Mouse (Mus musculus): ENCODE data around the gene Cd84.
"Not testable (repeated sequence)": the region's sequence is repeated elsewhere in the genome, so short reads cannot be mapped to it uniquely, and the experiment has no call there.

The Cd84 gene

DNA sequence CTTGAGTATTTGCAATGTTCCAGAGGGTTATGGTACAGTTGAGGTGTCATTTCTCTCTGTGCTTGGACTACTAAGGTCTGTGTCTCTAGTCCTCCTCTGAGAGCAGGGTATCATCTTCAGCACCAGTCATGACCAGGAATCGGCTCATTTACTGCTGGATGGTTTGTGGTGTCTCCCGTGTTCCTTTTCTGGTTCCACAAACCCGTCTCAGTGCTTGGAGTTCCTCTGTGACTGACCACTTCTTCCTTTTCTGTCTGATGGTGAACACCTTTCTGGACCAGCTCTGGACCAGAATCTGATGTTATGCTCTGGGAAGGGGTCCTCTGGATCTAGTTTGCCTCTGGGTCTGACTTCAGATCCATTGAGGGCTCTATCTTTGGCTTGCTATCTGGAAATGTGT lies at the start of gene Cd84:
Gene Cd84 (plus strand): TSS at position 210 of the 400 bp plus-strand sequence.
- no peak for DNase-seq

DNA sequence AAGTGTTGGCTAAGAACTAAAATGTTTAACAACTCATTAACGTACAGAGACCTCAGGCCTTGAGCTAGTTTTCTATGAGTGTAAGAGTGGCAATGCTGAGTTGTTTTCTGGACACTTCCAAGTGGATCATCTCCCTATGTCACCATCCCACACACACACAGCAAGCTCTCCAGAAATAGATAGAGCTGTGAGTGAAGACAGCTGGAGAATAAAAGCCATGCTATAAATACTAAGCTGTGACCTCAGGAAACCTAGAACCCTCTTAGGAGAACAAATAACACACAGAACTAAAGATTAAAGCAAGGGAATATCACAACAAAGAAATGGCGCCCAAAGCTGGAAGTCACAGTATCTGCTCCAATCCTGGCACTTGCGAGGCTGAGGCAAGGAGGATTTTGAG lies 48.0 kb upstream of the Cd84 start:
- peak; percentile 59 for DNase-seq

DNA sequence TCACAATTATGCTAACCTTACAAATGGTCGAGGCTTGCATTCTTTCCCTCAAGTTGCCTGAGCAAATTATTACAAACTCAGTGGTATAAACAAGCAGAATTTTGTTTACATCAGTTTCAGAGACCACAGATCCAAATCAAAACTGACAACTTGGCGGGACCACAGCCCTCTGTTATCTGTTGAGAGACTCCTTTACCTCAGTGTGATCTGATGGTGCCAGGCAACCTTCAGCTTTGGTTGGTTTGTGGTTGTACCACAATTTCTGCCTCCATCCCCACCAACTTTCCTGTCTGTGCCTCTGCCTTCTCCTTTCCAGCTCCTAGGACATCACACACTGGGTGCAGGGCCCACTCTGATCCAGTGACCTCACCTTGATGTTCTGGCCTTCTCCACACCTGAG lies 43.3 kb upstream of the Cd84 start:
- no peak for DNase-seq

DNA sequence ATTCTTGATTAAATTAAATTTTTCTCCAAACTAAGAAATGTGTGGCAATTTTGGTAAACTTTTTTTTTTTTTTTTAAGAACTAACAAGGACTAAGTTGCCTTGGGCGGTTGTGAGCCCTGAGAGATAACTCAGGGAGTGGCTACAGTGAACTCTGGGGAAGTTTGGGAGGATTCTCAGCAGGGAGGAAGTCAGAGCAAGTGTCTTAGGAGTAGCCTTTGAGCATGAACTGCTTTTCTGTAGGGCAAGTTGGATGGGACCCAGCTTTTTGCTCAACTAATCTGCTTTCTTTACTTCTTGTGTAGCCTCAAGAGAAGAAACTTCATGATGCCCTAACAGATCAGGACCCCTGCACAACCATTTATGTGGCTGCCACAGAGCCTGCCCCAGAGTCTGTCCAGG lies 41.7 kb upstream of the Cd84 start:
- DNase-seq = no peak

DNA sequence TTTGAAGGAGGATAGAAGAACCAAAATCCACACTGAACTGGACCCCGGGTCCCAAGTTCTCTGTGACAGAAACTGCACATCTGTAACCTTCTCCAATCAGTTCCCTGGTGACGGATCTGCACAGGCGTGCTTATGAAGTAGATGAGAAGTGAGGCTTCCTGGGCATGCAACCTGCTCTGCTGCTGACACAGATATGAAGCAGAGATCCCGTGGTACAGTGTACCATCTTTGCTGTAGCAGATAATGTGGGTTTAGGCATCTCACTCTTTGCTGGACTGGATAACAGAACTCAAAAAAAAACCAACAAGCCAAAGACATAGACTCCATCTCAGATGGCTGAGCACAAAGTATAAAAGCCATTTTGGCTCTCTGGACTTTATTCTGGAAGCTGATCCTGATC lies 39.8 kb upstream of the Cd84 start:
- DNase-seq = no peak

DNA sequence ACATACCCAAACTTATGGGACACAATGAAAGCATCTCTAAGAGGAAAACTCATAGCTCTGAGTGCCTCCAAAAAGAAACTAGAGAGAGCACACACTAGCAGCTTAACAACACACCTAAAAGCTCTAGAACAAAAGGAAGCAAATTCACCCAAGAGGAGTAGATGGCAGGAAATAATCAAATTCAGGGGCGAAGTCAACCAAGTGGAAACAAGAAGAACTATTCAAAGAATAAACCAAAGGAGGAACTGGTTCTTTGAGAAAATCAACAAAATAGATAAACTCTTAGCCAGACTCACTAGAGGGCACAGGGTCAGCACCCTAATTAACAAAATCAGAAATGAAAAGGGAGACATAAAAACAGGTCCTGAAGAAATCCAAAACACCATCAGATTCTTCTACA lies 28.4 kb upstream of the Cd84 start:
- not testable (repeated sequence) for DNase-seq

DNA sequence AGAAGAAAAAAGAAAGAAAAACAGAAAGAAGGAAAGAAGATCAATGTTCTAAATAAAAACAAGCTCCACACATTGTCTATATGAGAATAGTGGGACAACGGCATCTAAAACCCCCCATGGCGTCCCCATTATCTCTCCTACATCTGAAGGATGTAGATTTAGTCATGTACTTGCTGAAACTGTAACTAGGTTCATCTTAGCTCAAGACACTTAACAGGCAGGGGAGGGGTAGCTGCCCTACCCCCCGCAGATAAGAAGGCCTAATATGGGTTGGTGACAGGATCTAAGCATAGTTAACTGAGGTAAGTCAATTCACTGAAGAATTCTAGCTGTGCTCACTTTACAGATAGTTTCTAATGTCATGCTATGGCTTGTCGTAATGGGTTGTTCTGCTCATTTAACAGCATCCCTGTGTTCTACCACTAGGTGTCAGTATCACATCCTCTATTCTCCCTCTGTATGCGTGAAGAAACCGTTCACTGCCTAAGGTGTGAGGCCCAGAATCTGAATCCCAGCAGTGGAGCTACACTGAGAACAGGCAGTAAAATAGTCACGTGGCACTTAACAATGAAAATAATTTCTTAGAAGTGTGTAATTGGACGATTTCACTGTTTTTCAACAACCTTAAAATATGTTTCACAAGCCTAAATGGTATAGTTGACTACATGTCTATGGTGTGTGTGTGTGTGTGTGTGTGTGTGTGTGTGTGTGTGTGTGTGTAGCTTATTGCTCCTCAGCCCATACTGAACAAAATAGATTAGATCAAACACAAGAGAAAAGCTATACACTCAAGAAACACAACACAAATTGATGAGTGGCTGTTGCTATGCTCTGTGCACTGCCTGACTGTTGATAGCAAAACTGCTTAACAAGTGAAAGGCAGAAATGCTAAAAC lies 23.7 kb upstream of the Cd84 start:
- DNase-seq = peak; percentile 49

DNA sequence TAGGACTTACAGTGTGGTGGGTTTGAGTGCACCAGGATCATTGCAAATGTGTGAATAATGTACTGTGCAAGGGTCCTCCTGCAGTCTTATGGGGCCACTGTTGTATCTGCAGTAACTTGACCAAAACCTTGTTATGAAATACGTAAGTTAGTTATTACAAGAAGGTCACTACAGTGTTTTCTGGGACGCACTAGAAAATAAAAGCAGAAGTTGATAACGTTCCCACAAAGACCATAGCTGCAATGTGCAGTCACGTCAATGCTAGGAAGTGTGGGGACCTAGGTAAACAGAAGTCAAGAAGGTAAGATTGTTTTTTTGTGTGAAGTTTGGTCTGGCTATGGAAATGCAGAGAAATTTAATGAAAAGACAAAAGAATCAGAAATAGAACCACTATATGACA lies 22.5 kb upstream of the Cd84 start:
- no peak for DNase-seq

DNA sequence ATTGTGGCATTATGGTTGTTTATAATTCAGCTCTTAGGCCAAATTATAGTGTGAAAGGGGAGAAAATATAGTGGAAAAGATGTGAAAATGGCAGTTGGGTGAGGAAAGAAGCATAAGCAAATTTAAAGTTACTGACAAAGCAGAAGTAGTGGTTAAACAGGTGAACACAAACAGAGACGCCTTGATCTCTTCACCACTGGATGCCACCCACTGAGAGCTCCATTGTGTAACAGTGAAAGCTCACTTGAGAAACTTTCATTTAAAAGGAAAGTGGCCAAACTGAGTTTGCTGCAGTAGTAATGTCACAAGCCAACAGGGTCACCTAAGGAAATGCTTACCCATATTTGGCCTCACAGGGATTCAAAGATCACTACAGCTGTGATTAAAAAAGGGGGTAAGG lies 18.2 kb upstream of the Cd84 start:
- no peak for DNase-seq

DNA sequence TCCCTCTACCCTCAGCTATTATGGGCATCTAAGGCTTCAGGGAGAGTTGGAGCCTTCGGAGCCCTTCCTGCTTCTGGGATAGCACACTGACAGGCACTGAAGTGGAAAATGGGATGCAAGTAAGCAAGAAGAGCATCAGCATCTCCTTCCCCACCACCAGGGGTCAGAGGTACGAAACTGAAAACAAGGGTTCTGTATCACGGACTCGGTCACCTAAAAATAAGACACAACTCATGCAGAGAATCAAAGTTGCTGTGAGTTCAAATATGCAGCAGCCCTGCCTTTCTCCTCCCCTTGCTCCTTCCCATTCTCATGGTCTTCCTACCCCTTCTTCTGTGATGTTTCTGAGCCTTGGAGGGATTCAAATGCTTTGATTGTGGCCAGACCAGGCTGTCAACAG lies 14.0 kb upstream of the Cd84 start:
- DNase-seq = no peak

DNA sequence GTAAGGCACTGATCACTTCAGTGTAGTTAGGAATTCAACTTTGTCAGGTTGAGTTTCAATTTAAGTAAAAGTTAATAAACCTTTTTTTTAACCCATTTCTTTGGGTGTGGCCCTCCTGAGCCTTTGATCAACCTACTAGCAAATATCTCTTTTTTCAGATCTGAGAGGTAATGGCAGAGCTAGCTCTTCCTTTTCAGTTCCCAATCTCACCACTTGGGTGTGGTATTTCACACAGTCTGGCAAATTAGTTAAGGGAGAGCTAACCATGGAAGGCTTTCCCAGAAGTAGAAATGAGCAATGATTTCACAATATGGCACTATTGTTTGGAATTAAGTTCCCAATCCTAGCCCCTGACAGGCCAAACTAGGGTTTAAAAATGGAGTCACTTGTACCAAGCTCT lies 13.3 kb upstream of the Cd84 start:
- DNase-seq = no peak

DNA sequence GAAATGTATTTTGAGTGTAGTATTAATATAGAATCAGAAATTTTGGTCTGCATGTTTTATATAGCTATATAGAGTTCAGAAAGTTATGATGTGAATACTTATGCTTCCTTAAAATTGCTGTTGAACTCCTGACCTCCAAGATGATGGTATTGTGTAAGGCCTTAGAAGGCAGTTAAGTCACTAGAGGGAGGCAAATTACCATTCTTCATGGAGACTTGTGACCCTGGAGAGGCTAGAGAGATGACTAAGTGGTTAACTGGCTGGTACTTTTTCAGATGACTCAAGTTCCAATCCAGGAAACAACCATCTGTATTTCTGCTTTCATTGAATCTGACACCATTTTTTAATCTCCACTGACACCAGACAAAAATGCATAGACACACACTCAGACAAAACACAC lies 11.8 kb upstream of the Cd84 start:
- no peak for DNase-seq

DNA sequence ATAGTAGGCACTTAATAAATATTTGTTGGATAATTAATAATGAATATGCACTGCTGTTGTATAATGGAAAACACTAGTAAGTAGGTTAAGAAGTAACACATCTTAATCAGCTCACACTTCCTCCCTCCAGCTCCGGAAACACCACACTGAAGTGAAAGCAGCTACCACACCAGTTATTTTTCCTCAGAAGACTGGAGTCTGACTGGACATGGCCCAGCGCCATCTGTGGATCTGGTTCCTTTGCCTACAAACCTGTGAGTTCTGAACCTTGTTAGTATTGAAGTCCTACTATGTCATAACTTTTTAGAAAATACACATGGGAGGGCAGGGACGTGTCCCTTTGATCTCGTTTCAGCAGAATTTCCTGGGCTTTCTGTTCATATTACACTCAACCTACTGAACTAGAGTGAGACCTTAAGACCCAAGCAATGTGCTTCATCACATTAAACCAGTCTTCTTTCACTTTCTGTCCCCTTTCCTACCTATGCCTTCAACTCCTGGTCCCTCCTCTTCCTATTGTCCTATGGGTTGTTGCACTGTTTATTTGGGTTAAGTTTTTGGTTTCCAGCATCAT lies 1.0 kb downstream of the Cd84 start:
- DNase-seq = no peak

DNA sequence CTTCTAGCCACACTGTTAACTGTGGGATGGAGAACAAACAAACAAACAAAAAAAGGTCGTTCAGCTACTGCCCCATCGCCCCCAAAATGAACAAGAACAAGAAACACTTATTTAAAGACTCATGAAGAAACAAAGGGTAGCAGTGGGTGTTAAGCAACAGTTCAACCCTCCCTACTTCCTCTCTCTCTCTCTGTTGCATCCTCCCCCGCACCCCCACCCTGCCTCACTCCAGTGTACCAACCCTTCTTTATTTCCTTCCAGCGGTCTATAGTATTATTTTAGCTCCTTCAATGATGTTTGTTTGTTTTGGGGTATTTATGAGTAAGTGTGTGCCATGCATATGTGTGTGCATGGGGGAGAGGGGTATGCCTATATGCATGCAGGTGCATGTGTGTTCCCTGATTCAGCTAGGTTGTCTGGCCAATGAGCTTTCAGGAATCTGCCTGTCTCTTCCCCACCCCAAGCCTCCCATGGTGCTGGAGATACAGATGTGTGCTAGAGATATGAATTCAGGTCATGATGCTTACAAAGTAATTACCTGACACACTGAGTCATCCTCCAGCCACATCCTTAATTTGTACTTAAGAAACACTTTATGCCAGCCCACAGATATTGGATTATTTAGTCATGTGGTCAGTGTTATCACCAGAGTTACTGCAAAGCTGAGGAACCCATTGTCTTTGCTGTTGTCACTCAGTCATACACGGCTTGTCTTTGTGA lies 5.7 kb downstream of the Cd84 start:
- DNase-seq = no peak

DNA sequence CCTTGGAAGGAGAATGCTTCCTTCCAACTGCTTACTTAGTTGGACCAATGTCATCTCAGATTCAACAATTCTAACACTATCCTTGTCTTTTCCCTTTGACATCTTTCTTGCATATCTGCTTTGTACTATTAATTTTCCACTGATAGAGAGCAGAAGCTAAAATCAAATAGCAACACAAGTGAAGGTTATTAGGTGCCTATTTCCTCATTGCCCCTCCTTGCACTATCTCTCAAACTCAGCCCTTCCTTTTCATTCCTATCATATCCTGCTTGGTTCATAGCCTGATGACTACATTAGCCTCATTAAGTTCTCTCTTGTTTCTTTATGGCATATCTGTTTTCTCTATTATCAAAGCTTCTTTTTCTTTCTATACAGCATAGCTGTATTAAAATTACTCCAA lies 8.7 kb downstream of the Cd84 start:
- no peak for DNase-seq

DNA sequence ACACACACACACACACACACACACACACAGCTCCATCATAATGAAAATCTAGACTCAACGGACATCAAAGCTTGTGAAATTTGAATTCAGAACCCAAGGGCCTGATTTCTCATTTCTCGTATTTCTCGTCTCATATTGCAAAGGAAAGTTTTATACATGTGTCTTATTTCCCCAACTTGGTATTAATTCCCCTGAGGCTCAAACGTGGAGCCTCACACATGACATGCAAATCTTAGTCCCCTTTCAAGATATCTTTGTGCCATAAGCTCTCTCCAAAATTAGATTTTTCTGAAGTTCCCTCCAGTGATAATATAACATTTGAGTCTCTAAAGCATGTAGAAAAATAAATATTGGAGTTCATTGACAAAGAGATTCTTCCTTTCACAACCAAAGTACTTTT lies 9.3 kb downstream of the Cd84 start:
- no peak for DNase-seq

DNA sequence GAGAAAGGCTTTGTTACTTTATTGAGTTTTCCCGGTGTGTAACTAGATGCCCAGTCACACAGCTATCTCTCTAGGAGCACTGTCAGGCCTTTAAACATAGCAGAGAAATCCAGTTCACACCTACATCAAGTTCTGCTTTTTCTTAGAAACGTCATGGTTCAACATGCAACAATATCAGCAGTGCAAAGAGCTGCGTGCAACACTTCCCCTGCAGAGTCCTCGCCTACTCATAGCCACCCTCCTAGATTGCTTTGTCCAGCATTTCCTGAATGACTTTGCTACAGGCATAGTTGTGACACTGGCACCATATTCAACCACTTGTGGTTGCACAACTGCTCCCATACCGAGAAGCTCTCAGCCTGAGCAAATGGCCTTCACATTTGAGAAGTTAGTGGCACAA lies 10.0 kb downstream of the Cd84 start:
- DNase-seq = peak; percentile 37

DNA sequence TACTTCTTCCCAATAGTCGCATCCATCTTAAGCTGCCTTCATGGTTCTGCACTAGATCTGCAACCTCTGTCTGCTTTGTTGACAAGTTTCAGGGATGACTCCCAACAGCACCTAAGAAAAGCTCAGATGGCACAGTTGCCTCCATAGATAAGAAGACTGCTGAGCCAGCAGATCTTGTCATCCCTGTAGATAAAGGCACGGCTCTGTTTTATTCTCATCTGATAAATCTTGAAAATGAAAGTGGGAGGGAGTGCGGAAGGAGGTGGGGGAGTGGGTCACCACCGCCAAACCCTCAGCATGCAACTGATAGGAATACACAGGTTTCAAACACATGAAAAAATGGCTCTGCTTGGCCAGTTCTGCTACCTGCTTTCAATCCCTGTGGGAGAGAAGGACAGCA lies 26.0 kb downstream of the Cd84 start:
- DNase-seq = no peak

DNA sequence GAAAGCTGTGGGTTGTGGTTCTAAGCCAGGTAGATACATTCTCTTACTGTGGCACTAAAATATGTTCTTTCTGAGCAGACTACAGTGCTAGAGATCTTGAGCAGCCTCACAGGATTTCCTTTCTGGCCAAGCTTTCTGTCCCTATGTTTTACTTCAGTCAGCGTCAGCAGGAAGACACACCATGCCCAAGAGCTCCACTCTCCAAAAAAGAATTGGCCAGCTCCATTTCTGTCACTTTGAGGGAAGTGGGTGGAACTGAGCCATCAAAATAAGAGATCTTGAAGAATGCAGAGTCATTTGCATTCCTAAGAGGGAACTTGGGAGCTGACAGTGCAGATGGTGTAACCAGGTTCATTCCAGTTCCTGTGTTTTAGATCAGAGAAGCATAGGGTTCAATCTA lies 47.5 kb downstream of the Cd84 start:
- DNase-seq = peak; percentile 64

DNA sequence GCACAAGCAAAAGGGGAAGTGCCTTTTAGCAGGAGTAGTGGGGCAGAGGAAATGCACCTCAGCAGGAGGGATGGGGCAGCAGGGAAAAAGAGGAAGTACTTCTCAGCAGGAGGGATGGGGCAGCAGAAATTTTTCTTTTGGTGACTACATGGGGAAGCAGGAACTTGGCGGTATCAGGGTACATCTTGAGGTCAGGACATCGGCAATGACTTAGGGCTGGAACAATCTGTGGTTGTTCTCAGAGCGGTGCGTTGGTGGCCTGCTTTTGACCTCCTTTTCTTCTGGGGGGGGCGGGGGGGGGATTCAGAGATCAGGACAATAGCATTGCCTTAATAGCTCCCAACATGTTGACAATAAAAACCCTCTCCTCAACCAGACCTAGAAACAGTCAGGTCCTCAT lies 55.9 kb downstream of the Cd84 start, which contains the start of gene Gm10521:
Gene Gm10521 (plus strand): TSS at position 301 of the 400 bp plus-strand sequence.
- not testable (repeated sequence) for DNase-seq

DNA sequence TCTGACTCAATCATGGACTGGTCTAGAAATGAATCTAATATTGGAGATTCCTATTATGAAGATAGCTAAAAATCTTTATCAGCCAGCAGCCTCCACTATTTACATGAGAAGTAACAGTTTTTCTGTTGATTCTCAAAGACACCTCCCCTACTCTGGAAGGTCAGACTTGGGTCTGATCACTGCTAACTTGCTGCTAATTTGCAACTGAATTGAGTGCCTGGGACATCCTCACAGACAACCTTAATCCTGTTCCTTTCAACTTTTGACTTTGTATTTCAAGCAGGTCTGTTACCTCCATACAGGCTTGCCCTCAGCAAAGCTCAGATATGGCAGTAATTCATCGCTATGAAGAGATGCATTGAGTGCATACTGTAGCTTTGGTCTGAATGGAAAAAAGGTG lies 64.5 kb downstream of the Cd84 start:
- no peak for DNase-seq

DNA sequence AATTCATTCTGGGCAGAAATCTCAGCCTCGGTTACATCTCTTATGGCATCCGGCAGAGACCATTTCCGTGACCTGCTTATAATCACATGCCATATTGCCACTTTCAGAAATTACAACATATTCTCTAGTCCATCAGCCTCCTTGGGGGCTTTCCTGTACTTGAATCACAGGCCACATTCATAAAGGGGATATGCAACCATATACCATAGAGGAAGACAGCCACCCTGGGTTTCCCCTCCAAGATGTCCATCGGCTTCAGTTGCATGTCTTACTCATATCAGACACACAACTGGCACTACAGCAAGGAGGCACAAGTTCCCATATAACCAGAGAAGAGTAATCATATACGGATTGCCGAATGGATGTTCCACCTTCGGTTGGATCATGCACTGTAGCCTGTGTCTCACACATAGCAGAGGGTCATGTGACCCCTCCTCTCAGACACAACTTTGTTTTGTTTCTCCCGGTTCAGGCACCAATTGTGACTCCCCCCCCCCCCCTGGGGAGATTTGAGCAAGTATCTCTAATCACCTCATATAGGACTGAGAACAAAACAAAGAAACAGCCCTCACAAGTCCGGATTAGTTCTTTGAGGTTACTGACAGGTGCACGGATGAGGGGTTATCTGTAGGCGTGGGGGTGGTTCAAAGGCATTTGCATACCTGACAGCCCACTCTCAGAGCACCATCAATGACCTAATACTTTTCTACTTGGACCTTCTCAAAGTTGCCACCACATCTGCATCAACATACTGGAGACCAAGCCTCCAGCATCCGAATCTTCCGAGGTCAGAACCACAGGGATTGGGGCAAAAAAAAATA lies 76.4 kb downstream of the Cd84 start:
- no peak for DNase-seq

All from right cerebral cortex, adult 18-20 months (tissue).